Comparison of ENCODE assay signal across 16 mouse cellular contexts in genomic region chr17:84314341-84314740, GRCm38 (mm10).
"Had no signal": no experiment of that assay in that cellular context is flagged by ENCODE, and none has a peak within 500 bp of the region (broad histone marks: within the 10 kb centered on the region; RNA-seq: fewer than 3 reads in every experiment).

No protein-coding gene starts in this region.

- H3K36me3 ChIP-seq: lung, embryonic 15.5 days; midbrain, embryonic 15.5 days had no signal

- DNase-seq: kidney, adult 11 months; kidney, adult 9 months; kidney, postnatal 14 days; kidney, postnatal 4 days; liver; lung, adult 18-20 months; lung, postnatal 10 days had no signal

- H3K27me3 ChIP-seq: limb, embryonic 13.5 days; liver, embryonic 12.5 days; liver, embryonic 15.5 days; lung, embryonic 15.5 days; midbrain, embryonic 12.5 days; midbrain, embryonic 15.5 days; neural tube, embryonic 13.5 days; stomach, embryonic 15.5 days had no signal

- H3K27ac ChIP-seq: limb, embryonic 10.5 days; limb, embryonic 13.5 days; liver, embryonic 12.5 days; liver, embryonic 15.5 days; lung, embryonic 15.5 days; midbrain, embryonic 12.5 days; midbrain, embryonic 15.5 days; neural tube, embryonic 13.5 days; stomach, embryonic 15.5 days had no signal

- H3K4me3 ChIP-seq: limb, embryonic 10.5 days; limb, embryonic 13.5 days; liver, embryonic 12.5 days; liver, embryonic 15.5 days; lung, embryonic 15.5 days; midbrain, embryonic 12.5 days; midbrain, embryonic 15.5 days; neural tube, embryonic 13.5 days; stomach, embryonic 15.5 days had no signal

- H3K9ac ChIP-seq: limb, embryonic 13.5 days; liver, embryonic 12.5 days; liver, embryonic 15.5 days; lung, embryonic 15.5 days; midbrain, embryonic 12.5 days; midbrain, embryonic 15.5 days; neural tube, embryonic 13.5 days; stomach, embryonic 15.5 days had no signal

- H3K4me1 ChIP-seq: liver, embryonic 12.5 days; liver, embryonic 15.5 days; midbrain, embryonic 15.5 days; stomach, embryonic 15.5 days had no signal
